Mouse (Mus musculus) stomach, embryonic 15.5 days (tissue): ENCODE results near the gene 1810013L24Rik. TPM values are rescaled to one million over a fixed set of nuclear protein-coding genes. Genes with fewer than 3 reads are reported as not detected.

ENCODE experiments used
- ATAC-seq: fragments of 200-750 bp; cut with Nextera tagmentation; 2 replicates; pipeline ENCODE4 v1.8.0; 2017; ENCODE audit warnings: low read depth, moderate number of reproducible peaks, moderate TSS enrichment; ENCODE audit not compliant: insufficient read depth, low FRiP score
- H3K27ac ChIP-seq: fragments of 300-500 bp; sonication (generic); 2 replicates; pipeline ENCODE4 v1.5.1; 2015; ENCODE audit warnings: mild to moderate bottlenecking, inconsistent platforms
- H3K27me3 ChIP-seq: fragments of 300-500 bp; sonication (generic); replicated peaks from 2 replicates; pipeline ENCODE4 v1.6.1; 2015; ENCODE audit warnings: inconsistent platforms
- H3K36me3 ChIP-seq: fragments of 300-500 bp; sonication (generic); 2 replicates; pipeline ENCODE4 v1.6.1; 2015; ENCODE audit warnings: inconsistent platforms
- H3K4me1 ChIP-seq: fragments of 300-500 bp; sonication (generic); 2 replicates; pipeline ENCODE4 v1.6.1; 2015; ENCODE audit warnings: inconsistent platforms
- H3K4me2 ChIP-seq: fragments of 300-500 bp; sonication (generic); 2 replicates; pipeline ENCODE4 v1.6.1; 2015; ENCODE audit warnings: mild to moderate bottlenecking, inconsistent platforms
- H3K4me3 ChIP-seq: fragments of 300-500 bp; sonication (generic); replicated peaks from 2 replicates; pipeline ENCODE4 v1.5.1; 2015; ENCODE audit warnings: inconsistent platforms
- H3K9ac ChIP-seq: fragments of 300-500 bp; sonication (generic); 2 replicates; pipeline ENCODE4 v1.6.1; 2015; ENCODE audit warnings: inconsistent platforms
- H3K9me3 ChIP-seq: fragments of 300-500 bp; sonication (generic); 2 replicates; pipeline ENCODE4 v1.6.1; 2016; ENCODE audit warnings: inconsistent platforms
- WGBS: fragments of 180-500 bp; shearing (Covaris S2); methylation state at CpG from one replicate; pipeline ENCODE4 v1.1.7; 2015; 5-methylcytosine and 5-hydroxymethylcytosine counted together
- polyA plus RNA-seq: library from polyadenylated mRNA; unstranded; fragments of >200 nt; fragmentation: Nextera tagmentation; extraction: Ambion mirVana; gene quantifications from 2 replicates; pipeline ENCODE4 v1.2.1, GENCODE M21; 2015

1810013L24Rik gene
- 20.3 and 20.8 TPM in 2 replicates for polyA plus RNA-seq

GRCm38 (mm10) chr16:8829564-8830359 is at the start of gene 1810013L24Rik:
Gene 1810013L24Rik, plus strand, starts transcription at chr16:8830100.
- Histone ChIP-seq H3K36me3 (0 out of 2 replicates have a peak, but pooled peaks cover 3% of the 10 kb centered on the region), H3K9ac (peak within 1 kb of the TSS; percentile 94), H3K4me1 (peaks cover 12% of the 10 kb centered on the region), H3K4me3 (peak within 1 kb of the TSS; percentile 99), H3K27me3 (no peaks in the 10 kb centered on the region), H3K27ac (peak within 1 kb of the TSS; percentile 97), H3K9me3 (no peaks in the 10 kb centered on the region), H3K4me2 (peak within 1 kb of the TSS; percentile 99)
- under 1% methylated on average over 78 of the region's 80 CpGs for WGBS
- ATAC-seq: peak; percentile 96

- Histone ChIP-seq H3K27ac (no peak overlapping the region), H3K36me3 (no peaks in the 10 kb centered on the region), H3K4me1 (0 out of 2 replicates have a peak, but pooled peaks cover 2% of the 10 kb centered on the region), H3K27me3 (no peaks in the 10 kb centered on the region), H3K9me3 (no peaks in the 10 kb centered on the region), H3K4me2 (no peak overlapping the region), H3K4me3 (no peak overlapping the region), H3K9ac (no peak overlapping the region)
- WGBS: 80% methylated on average over 3 of the region's 3 CpGs
- no peak for ATAC-seq
These were observed 49.7 kb upstream of the 1810013L24Rik start for GRCm38 (mm10) chr16:8780187-8780586.

GRCm38 (mm10) chr16:8781191-8781590 is 48.7 kb upstream of the 1810013L24Rik start:
- H3K9me3 ChIP-seq: no peaks in the 10 kb centered on the region
- H3K4me1 ChIP-seq: 0 out of 2 replicates have a peak, but pooled peaks cover 2% of the 10 kb centered on the region
- H3K27me3 ChIP-seq: no peaks in the 10 kb centered on the region
- ATAC-seq: no peak
- no peaks in the 10 kb centered on the region for H3K36me3 ChIP-seq
- no peak overlapping the region for H3K27ac ChIP-seq
- no peak overlapping the region for H3K4me2 ChIP-seq
- WGBS: 65% methylated on average over 6 of the region's 6 CpGs
- H3K9ac ChIP-seq: no peak overlapping the region
- H3K4me3 ChIP-seq: no peak overlapping the region

- Histone ChIP-seq H3K9me3 (no peaks in the 10 kb centered on the region), H3K36me3 (no peaks in the 10 kb centered on the region), H3K27ac (no peak overlapping the region), H3K27me3 (no peaks in the 10 kb centered on the region), H3K4me1 (0 out of 2 replicates have a peak, but pooled peaks cover 2% of the 10 kb centered on the region), H3K4me3 (no peak overlapping the region), H3K4me2 (no peak overlapping the region), H3K9ac (no peak overlapping the region)
- ATAC-seq: no peak
- WGBS: 89% methylated on average over 2 of the region's 2 CpGs
These were observed 48.2 kb upstream of the 1810013L24Rik start for GRCm38 (mm10) chr16:8781660-8782059.

GRCm38 (mm10) chr16:8783198-8783913 is 46.5 kb upstream of the 1810013L24Rik start:
- WGBS: 74% methylated on average over 16 of the region's 16 CpGs
- no peaks in the 10 kb centered on the region for H3K9me3 ChIP-seq
- H3K4me2 ChIP-seq: no peak overlapping the region
- no peaks in the 10 kb centered on the region for H3K36me3 ChIP-seq
- no peak overlapping the region for H3K27ac ChIP-seq
- no peaks in the 10 kb centered on the region for H3K27me3 ChIP-seq
- no peak overlapping the region for H3K4me3 ChIP-seq
- no peak for ATAC-seq
- 0 out of 2 replicates have a peak, but pooled peaks cover 2% of the 10 kb centered on the region for H3K4me1 ChIP-seq
- no peak overlapping the region for H3K9ac ChIP-seq

GRCm38 (mm10) chr16:8784753-8785152 is 45.1 kb upstream of the 1810013L24Rik start:
- Histone ChIP-seq H3K9me3 (no peaks in the 10 kb centered on the region), H3K4me1 (0 out of 2 replicates have a peak, but pooled peaks cover 2% of the 10 kb centered on the region), H3K27me3 (no peaks in the 10 kb centered on the region), H3K9ac (no peak overlapping the region), H3K36me3 (no peaks in the 10 kb centered on the region), H3K4me3 (no peak overlapping the region), H3K4me2 (no peak overlapping the region), H3K27ac (no peak overlapping the region)
- ATAC-seq: no peak
- WGBS: 55% methylated on average over 3 of the region's 3 CpGs

- Histone ChIP-seq H3K9me3 (no peaks in the 10 kb centered on the region), H3K36me3 (no peaks in the 10 kb centered on the region), H3K9ac (no peak overlapping the region), H3K4me2 (no peak overlapping the region), H3K27ac (no peak overlapping the region), H3K4me1 (no peaks in the 10 kb centered on the region), H3K27me3 (no peaks in the 10 kb centered on the region), H3K4me3 (no peak overlapping the region)
- no peak for ATAC-seq
- 77% methylated on average over 4 of the region's 4 CpGs for WGBS
These were observed 39.0 kb upstream of the 1810013L24Rik start for GRCm38 (mm10) chr16:8790886-8791285.

- H3K4me3 ChIP-seq: no peak within 1 kb of the TSS
- WGBS: 93% methylated on average over 20 of the region's 20 CpGs
- no peak for ATAC-seq
- H3K36me3 ChIP-seq: no peaks in the 10 kb centered on the region
- H3K4me1 ChIP-seq: no peaks in the 10 kb centered on the region
- H3K27ac ChIP-seq: no peak within 1 kb of the TSS
- no peak within 1 kb of the TSS for H3K9ac ChIP-seq
- H3K9me3 ChIP-seq: no peaks in the 10 kb centered on the region
- no peak within 1 kb of the TSS for H3K4me2 ChIP-seq
- H3K27me3 ChIP-seq: no peaks in the 10 kb centered on the region
These were observed 37.8 kb upstream of the 1810013L24Rik start, which contains the start of gene Usp7 for GRCm38 (mm10) chr16:8791949-8792557. Gene Usp7, minus strand, starts transcription at chr16:8792308.

GRCm38 (mm10) chr16:8794952-8795351 is 34.9 kb upstream of the 1810013L24Rik start:
- H3K4me2 ChIP-seq: no peak overlapping the region
- H3K36me3 ChIP-seq: no peaks in the 10 kb centered on the region
- H3K4me3 ChIP-seq: no peak overlapping the region
- WGBS: 13% methylated on average over 3 of the region's 3 CpGs
- no peaks in the 10 kb centered on the region for H3K27me3 ChIP-seq
- H3K4me1 ChIP-seq: no peaks in the 10 kb centered on the region
- H3K27ac ChIP-seq: no peak overlapping the region
- no peaks in the 10 kb centered on the region for H3K9me3 ChIP-seq
- ATAC-seq: no peak
- H3K9ac ChIP-seq: no peak overlapping the region

GRCm38 (mm10) chr16:8795906-8796305 is 34.0 kb upstream of the 1810013L24Rik start:
- ATAC-seq: no peak
- Histone ChIP-seq H3K4me1 (no peaks in the 10 kb centered on the region), H3K4me2 (no peak overlapping the region), H3K36me3 (no peaks in the 10 kb centered on the region), H3K4me3 (no peak overlapping the region), H3K9me3 (no peaks in the 10 kb centered on the region), H3K27me3 (no peaks in the 10 kb centered on the region), H3K9ac (no peak overlapping the region), H3K27ac (no peak overlapping the region)
- WGBS: 61% methylated on average over 2 of the region's 2 CpGs

- no peak overlapping the region for H3K4me2 ChIP-seq
- no peak overlapping the region for H3K4me3 ChIP-seq
- H3K9me3 ChIP-seq: no peaks in the 10 kb centered on the region
- H3K36me3 ChIP-seq: no peaks in the 10 kb centered on the region
- H3K27me3 ChIP-seq: no peaks in the 10 kb centered on the region
- no peak overlapping the region for H3K9ac ChIP-seq
- no peak for ATAC-seq
- WGBS: 29% methylated on average over 4 of the region's 4 CpGs
- no peaks in the 10 kb centered on the region for H3K4me1 ChIP-seq
- no peak overlapping the region for H3K27ac ChIP-seq
These were observed 23.2 kb upstream of the 1810013L24Rik start for GRCm38 (mm10) chr16:8806703-8807102.
